Mouse (Mus musculus): ENCODE results near the gene Ror1. TPM values are rescaled to one million over a fixed set of nuclear protein-coding genes. Genes with fewer than 3 reads are reported as not detected.

Gene Ror1
- total RNA-seq, 2 experiments from 2014 or later = 1.1 to 1.4 TPM

- DNase-seq (ENCODE audit: low spot score) = no peak
These were observed 152.7 kb downstream of the Ror1 start for GRCm38 (mm10) chr4:100248273-100248672.

- DNase-seq (ENCODE audit: low spot score) = no peak
These were observed 155.7 kb downstream of the Ror1 start for GRCm38 (mm10) chr4:100251270-100251669.

GRCm38 (mm10) chr4:100252050-100252449 is 156.5 kb downstream of the Ror1 start:
- DNase-seq (ENCODE audit: low spot score) = no peak

GRCm38 (mm10) chr4:100252646-100253045 is 157.1 kb downstream of the Ror1 start:
- DNase-seq (ENCODE audit: low spot score) = no peak

- no peak for DNase-seq (ENCODE audit: low spot score)
These were observed 157.8 kb downstream of the Ror1 start for GRCm38 (mm10) chr4:100253401-100253800.

- no peak for DNase-seq (ENCODE audit: low spot score)
These were observed 158.2 kb downstream of the Ror1 start for GRCm38 (mm10) chr4:100253831-100254230.

GRCm38 (mm10) chr4:100258462-100258861 is 162.9 kb downstream of the Ror1 start:
- DNase-seq (ENCODE audit: low spot score) = no peak

- DNase-seq (ENCODE audit: low spot score) = no peak
These were observed 168.3 kb downstream of the Ror1 start for GRCm38 (mm10) chr4:100263917-100264316.

GRCm38 (mm10) chr4:100271059-100271735 is 175.6 kb downstream of the Ror1 start:
- DNase-seq (ENCODE audit: low spot score) = no peak

GRCm38 (mm10) chr4:100271736-100272127 is 176.1 kb downstream of the Ror1 start:
- DNase-seq (ENCODE audit: low spot score) = no peak

- no peak for DNase-seq (ENCODE audit: low spot score)
These were observed 177.8 kb downstream of the Ror1 start for GRCm38 (mm10) chr4:100273356-100273755.

- DNase-seq (ENCODE audit: low spot score) = no peak
These were observed 178.4 kb downstream of the Ror1 start for GRCm38 (mm10) chr4:100273807-100274480.

GRCm38 (mm10) chr4:100276482-100276881 is 180.9 kb downstream of the Ror1 start:
- no peak for DNase-seq (ENCODE audit: low spot score)

GRCm38 (mm10) chr4:100276970-100277369 is 181.4 kb downstream of the Ror1 start:
- DNase-seq (ENCODE audit: low spot score) = no peak

- DNase-seq (ENCODE audit: low spot score) = no peak
These were observed 187.7 kb downstream of the Ror1 start for GRCm38 (mm10) chr4:100283171-100283880.

GRCm38 (mm10) chr4:100284528-100284927 is 188.9 kb downstream of the Ror1 start:
- no peak for DNase-seq (ENCODE audit: low spot score)

- peak; percentile 4 for DNase-seq (ENCODE audit: low spot score)
These were observed 190.5 kb downstream of the Ror1 start for GRCm38 (mm10) chr4:100286111-100286541.

GRCm38 (mm10) chr4:100286800-100287199 is 191.2 kb downstream of the Ror1 start:
- no peak for DNase-seq (ENCODE audit: low spot score)

- DNase-seq (ENCODE audit: low spot score) = no peak
These were observed 192.2 kb downstream of the Ror1 start for GRCm38 (mm10) chr4:100287829-100288228.

GRCm38 (mm10) chr4:100291015-100291651 is 195.5 kb downstream of the Ror1 start:
- no peak for DNase-seq (ENCODE audit: low spot score)

- DNase-seq (ENCODE audit: low spot score) = no peak
These were observed 202.1 kb downstream of the Ror1 start for GRCm38 (mm10) chr4:100297678-100298077.

GRCm38 (mm10) chr4:100298566-100298965 is 203.0 kb downstream of the Ror1 start:
- DNase-seq (ENCODE audit: low spot score) = peak; percentile 4

Measured in gastrocnemius, adult 18-20 months (tissue).